Mouse (Mus musculus) hematopoietic stem cell, adult 5-6 weeks (primary cell): ENCODE measurements around the gene Leo1. TPM values are rescaled to one million over a fixed set of nuclear protein-coding genes. Genes with fewer than 3 reads are reported as not detected.

Source experiments
- ATAC-seq, 2 experiments: fragments of 125-278 bp in 1 of 2; replicated peaks in 1 of 2; 2 replicates each; pipeline ENCODE4 v1.8.0; 2016 to 2017; ENCODE audit warnings: inconsistent platforms in 2 of 2, mild to moderate bottlenecking in 2 of 2, moderate number of reproducible peaks in 2 of 2, low read depth in 1 of 2, moderate TSS enrichment in 1 of 2; ENCODE audit not compliant: low FRiP score in 2 of 2, poor library complexity in 2 of 2, severe bottlenecking in 2 of 2, insufficient read depth in 1 of 2, low TSS enrichment in 1 of 2
- total RNA-seq: library from RNA; stranded (forward); fragments of 172-1452, 232-1000 nt; gene quantifications from 2 replicates; pipeline ENCODE4 v1.2.3, GENCODE M21; 2017

The Leo1 gene
- total RNA-seq, 1 experiment from 2014 or later, result 54.1 TPM

DNA sequence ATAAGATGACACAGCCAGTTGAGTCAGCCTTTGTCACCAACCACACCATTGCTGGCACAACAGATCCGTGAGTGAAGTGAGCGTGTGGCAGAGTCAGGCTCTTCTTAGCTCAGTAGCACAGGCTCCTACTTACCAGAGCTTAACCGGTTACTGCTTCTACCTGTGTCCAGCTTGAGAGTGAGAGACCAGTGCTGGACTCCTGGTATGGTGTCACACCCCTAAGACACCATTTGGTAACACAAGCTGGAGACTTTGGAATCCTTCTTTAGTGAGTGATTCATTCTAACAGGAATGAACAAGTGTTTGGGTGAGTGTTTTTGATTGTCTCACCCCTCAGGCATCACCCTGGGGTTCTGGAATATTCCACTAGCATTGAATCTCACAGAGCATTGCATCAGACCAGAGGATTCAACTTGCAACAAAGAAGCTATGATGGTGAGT, 19.1 kb upstream of the Leo1 start:
- no peak for ATAC-seq

DNA sequence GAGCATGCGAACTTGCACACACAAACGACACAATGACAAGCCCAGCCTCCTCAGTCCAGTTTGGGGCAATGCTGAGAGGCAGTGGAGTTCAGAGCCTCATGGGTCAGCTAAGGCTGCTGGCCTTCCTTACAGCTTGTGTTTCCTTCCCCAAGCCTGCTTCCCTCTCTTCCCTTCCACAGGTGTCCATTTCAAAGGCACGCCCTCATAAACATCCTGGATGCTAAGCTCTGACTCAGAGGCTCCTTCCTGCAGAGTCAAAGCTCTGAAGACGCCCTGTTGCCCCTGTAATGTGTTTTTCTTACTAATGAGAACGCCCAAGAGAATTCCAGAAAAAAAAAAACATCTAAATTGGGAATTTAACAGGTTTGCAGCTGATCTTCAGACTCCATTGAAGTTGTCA, 17.6 kb upstream of the Leo1 start:
- no peak for ATAC-seq

DNA sequence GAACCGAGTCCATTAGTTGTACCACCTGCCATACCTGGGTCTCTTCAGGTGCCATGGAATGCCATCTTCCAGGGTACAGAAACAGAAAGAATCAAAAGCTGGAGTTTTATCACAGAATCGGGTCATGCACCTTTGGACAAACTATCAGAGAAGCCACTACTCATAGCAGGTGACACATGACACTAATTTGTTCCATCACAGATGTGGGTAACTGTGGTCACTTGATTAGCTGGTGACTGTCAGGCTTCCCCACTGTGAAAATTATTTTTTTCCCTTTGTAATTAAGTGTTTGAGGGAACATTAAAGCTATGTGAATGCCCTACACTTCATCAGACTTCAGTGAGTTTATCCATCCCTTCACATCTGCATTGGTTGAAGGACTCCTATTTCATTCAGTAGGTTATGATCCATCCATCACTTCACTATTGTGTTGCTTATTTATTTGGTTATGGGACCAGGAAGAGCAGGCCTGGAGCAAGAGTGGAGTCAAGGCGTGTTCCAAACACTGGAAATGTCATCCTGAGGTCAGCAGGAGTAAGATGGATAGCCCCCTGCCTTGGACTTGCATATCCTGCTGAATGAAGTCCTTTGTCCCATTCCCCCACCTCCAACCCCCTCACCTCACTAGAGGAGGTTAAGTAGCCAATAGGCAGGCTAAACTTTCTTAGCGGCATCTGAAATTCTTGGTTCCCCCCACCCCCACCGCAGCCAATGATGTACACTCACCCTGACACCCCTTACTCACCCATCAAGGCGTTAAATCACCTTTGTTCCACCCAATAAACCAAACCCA, 16.8 kb upstream of the Leo1 start:
- ATAC-seq, result no peak

DNA sequence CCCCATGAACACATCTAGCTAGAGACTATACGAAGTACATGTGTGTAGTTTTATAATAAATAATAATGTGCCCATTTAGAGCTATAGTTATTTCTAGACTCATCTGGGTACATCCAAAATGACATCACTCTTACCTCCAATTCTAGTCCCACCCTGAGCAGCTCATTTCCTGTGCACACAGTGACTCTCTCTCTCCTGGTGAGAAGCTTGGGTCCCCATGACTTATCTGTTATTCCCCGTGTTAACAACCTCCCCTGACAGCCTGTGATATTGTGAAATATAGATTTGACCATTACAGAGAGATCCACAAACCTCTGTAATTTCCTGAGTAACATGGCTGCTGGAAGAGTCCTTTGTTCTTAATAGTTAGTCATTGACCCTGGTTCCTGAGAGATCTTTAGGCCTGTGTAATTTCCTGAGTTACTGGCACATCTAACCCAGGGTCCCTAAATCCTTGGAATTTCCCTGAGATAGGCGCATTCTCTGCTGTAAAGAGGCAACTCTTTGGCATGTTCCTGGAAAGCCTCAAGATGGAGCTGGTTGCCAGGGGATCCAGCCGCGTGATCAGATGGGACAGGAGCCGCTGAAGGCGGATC, 15.4 kb upstream of the Leo1 start:
- ATAC-seq, result no peak

DNA sequence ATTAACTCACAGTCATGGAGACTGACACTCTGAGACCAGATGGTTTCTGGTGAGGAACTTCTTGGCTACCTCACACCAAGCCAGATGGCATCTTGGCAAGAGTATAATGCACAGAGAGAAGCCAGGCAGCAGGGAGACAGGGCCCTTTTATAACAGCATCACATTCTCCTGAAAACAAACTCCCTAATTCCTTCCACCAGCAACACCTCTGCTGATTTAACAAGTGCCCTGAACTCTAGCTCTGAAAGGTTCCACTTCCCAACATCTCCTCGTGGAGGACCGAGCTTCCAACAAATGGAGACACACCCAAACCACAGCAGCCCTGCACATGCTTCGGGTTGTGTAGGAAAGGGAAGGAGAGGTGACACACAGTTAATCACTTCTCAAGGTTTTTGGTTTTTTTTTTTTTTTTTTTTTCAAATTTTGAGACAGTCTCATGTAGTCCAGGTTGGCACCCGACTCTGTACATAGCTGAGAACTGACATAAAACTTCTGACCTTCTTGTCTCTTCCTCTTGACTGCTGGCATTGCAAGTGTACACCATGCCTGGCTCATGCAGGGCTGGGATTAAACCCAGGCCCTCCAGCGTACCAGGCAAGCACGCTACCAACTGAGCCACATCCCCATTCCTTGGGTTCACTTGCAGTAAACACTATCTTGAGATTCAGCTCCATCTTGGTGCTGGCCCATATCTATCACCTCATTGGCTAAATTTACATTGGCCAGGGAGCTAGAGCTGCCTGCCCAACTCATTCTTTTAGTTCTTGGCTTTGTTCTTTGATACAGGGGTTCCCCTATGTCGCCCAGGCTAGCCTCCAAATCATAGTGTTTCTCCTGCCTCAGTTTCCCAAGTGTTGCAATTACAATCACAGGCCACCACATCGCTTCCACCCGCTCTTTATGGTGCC, 13.7 kb upstream of the Leo1 start:
- peak in 1 of 2 experiments; percentile 26; a peak in 1 of 4 replicates for ATAC-seq

DNA sequence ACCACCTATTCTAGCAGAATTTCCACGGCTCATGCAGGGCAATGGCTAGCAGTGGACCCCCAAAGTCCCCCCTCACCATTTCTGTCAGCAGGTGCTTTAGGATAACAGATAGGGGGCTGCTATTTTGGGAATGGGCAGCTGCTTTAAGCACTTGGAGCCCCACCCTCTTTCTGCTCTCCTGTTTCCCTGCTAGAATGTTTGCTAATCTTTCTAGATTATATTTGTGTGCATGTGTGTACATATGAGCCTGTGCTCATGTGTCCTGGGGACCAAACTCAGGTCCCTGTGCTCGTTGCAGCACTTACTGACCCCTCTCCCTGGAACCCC, 13.1 kb upstream of the Leo1 start:
- ATAC-seq, result no peak

DNA sequence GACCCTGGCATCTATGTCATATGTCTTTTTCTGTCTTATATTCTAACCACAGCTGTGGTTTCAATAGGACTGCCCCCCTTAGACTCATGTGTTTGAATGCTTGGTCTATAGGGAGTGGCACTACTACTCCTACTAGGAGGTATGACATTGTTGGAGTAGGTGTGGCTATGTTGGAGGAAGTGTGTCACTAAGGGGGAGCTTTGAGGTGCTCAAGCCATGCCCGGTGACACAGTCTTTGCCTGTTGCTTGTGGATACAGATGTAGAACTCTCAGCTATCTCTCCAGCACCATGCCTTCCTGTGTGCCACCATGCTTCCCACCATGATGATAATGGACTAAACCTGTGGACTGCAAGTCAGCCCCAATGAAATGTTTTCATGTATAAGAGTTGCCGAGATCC, 12.3 kb upstream of the Leo1 start:
- no peak for ATAC-seq

DNA sequence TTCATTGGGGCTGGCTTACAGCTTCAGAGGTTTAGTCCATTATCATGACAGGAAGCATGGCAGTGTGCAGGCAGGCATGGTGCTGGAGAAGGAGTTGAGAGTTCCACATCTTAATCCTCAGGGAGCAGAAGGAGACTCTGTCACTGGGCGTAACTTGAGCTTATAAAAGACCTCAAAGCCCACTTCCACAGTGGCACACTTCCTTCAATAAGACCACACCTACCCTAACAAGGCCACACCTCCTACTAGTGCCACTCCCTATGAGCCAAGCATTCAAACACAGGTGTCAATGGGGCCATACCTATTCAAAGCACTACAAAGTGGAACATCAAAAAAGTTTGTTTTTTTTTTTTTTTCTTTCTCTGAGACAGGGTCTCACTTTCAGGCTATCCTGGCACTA, 11.7 kb upstream of the Leo1 start:
- ATAC-seq, result no peak

DNA sequence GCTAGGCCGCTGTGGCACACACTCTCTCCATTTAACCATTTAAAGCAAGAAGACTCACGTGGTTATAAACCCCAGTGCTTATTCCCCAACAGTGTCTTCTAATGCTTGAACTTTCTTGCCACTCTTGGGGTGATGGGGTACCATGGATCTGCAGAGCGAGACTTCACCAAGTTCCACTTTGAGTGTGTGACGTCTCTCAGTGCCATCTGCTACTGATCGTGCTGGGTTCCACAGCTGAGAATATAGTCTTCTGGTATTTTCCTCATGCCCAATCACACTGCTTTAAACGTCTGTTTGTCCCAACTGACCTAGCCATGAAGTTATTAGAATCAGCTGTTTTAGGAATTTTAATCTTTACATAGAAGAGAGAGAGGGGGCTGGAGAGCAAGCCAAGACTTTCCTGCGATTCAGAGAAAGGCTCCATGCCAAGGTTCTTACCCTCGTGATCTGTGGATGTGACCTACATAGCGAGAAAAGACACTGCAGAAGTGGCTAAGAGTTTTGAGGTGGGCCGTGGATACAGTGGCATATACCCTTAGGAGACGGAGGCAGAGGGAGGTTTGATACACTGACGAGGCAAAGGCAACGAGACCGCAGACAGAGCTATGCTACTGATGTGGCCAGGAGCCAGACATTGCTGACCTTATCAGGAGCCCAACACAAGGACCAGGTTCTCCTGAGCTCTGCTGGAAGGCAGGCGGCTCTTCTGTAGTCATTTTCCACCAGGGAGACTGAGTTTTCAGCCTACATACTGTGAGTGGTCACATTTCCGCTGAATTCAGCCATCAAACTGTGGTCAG, 10.3 kb upstream of the Leo1 start:
- peak; percentile 43 to 69 for ATAC-seq

DNA sequence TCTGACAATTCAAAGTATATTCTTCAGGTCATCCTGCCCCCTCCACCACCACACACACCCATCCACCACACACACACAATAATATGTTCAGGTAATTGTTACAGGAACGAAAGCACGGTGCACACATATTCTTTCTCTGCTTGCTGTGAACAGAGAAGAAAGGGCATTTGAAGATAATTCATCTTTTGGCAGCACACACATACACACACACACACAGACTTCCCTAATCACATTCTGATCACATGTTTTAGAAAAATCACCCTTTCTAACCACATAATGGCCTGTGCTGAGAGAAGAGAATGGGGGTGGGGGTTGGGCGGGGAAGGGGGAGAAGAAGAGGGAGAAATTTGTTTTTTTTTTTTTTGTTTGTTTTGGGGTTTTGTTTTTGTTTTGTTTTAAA, 8.6 kb upstream of the Leo1 start:
- no peak for ATAC-seq

DNA sequence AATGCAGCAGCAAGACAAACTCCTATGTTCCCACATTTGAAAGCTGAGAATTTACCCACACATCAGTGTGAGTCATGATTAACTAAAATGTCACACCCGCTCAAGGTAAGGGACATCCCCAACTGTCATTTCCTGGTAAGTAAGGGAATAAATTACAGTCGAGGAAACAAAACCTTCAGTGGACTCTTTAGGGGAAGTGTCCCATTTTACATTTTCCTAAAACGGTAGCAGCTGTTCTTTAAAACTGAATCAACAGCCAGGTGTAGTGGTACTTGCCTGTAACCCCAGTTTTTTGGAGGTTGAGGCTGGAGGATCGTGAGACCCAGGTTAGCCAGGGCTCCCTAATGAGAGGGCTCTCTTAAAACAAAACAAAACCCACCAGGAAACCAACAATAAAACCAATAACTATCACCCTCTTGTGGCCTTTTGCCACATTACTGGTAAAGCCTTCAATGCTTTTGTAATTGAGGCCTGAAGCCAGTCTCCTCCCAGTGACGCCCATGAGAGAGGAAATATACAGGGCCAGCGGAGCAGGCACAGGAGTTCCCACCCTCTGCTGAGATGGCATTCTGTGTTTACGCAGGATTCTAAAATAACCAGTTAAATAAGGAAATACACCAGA, 7.0 kb upstream of the Leo1 start:
- peak; percentile 77 to 82 for ATAC-seq

DNA sequence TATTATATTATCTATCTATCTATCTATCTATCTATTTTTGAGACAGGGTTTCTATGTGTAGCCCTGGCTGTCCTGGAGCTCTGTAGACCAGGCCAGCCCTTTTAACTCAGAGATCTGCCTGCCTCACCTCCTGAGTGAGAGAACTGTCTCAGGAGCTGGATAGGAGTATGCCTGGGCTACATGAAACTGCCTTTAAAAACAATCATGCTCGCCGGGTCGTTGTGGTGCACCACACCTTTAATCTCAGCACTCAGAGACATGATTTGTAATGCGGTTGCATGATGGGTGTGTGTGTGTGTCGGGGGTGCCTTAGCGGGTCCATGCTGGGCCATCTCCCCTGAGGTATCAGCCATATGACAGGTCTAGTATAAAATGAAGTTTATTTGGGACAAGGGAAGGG, 6.5 kb upstream of the Leo1 start:
- ATAC-seq, result no peak

DNA sequence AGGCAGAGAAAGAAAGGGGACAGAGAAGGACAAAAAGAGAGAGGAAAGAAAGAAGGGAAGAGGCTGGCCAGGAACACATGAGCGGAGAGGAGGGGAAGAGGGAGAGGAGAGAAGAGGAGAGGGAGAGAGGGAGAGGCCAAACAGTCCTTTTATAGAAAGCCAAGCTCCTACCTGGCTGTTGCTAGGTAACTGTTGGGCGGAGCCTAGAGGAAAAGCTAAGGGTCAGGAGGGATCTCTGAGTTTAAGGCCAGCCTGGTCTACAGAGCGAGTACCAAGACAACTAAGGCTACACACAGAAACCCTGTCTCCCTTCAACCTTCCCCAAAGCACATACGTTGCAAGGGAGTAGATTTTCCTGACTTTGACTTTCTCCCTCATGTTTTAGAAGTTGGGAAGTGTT, 6.0 kb upstream of the Leo1 start:
- no peak for ATAC-seq

DNA sequence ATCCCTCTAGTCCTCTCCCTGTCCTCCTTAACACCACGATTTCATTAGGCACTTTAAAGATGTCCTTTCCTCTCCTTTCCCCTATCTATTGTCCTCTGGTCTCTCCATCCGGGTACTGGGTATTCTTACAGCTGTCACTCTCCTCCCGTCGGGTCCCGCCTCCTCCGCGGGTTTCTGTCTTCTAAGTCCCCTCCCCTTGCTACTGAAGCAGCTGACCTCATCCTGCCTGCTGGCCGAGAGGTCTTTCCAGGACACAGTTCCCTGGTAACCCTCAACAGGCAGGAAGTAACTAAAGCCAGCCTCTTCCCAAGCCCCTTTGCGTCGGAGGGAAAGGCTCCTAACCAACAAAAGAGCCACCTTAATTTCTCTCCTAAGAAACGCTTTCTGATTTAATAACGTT, 5.4 kb upstream of the Leo1 start:
- peak; percentile 62 to 66 for ATAC-seq

DNA sequence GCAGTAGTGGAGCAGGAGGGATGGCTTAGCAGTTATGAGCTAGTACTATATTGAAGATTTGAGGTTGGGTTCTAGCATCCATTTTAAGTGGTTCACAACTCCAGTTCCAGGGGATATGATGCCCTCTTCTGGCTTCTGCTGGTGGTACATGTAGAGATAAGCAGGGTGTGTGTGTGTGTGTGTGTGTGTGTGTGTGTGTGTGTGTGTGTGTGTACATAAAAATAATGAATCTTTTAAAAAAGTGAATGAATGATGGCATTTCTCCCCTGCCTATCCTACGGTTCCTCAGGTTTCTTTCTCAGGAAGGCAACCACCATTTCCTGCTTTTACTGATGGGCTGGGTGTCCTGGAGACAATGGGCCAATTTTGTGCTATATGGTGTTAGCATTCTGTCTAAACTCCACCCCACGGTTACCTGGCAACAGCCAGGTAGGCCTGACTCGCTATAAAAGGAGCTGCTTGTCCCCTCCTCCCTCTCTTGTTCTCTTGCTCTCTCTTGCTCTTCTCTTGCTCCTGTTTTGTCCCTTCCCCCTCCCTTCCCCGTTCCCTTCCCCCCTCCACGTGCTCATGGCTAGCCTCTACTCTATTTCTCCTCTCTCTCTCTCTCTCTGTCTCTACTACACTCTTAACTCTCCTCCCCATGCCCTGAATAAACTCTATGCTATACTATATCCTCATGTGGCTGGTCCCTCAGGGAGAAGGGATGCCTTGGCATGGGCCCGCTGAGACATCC, 3.5 kb upstream of the Leo1 start:
- ATAC-seq, result no peak

DNA sequence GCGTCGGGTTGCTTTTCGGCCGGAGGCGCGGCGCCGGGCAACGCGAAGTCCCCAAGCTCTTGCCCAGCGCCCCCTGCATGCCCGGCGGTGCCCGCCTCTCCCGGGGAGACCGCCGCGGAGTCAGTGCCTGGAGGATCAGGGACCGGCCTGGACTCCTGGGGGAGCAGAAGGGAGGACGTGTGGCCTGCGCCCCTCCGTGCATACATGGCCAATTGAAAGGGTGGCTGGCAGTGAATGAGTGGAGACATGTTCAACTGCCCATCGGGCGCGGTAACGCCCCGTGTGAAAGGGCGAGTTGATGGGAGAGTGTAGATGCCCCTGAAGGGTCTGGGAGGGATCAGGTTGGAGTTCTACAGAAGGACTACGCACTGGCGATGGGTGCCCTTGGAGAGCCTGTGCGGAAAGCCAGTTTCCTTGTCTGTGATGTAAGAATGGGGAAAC, 387 bp downstream of the Leo1 start:
- peak; percentile 48 to 71 for ATAC-seq
